Mouse (Mus musculus): ENCODE results near the gene Vmn2r104.

The Vmn2r104 gene

GRCm38 (mm10) chr17:20048236-20048635, at the start of gene Vmn2r104:
Gene Vmn2r104 (minus strand): TSS chr17:20048336.
- no peak for DNase-seq (ENCODE audit: inconsistent ontology term)

GRCm38 (mm10) chr17:20074090-20074489, 26.0 kb upstream of the Vmn2r104 start:
- DNase-seq (ENCODE audit: inconsistent ontology term) = no peak

- DNase-seq (ENCODE audit: inconsistent ontology term) = no peak
Measured at GRCm38 (mm10) chr17:20071656-20072396, 23.7 kb upstream of the Vmn2r104 start.

Data from Muller cell, postnatal 12 days (primary cell).